Mouse (Mus musculus) ES-E14 (cell line): ENCODE results near the gene Myo10. TPM values are rescaled to one million over a fixed set of nuclear protein-coding genes. Genes with fewer than 3 reads are reported as not detected.

ENCODE experiments used
- DNase-seq: peaks from one replicate; pipeline ENCODE4 v3.0.0-alpha.2; 2013; ENCODE audit warnings: low read depth, low spot score
- H3K27ac ChIP-seq: 2 replicates; pipeline ENCODE4 v1.5.1; 2012; ENCODE audit warnings: low read depth, mild to moderate bottlenecking, low read length, moderate library complexity, mixed read lengths; ENCODE audit not compliant: poor library complexity, insufficient read depth, severe bottlenecking
- H3K36me3 ChIP-seq: 2 replicates; pipeline ENCODE4 v1.6.1; 2012; ENCODE audit warnings: mild to moderate bottlenecking, low read length, moderate library complexity, mixed read lengths; ENCODE audit not compliant: control insufficient read depth, poor library complexity, insufficient read depth, severe bottlenecking
- H3K4me1 ChIP-seq, 2 experiments: fragments of 150-350 bp in 1 of 2; sonication (generic) in 1 of 2; 2 replicates each; pipeline ENCODE4 v1.6.1; 2012; ENCODE audit warnings: low read length in 2 of 2, mild to moderate bottlenecking in 1 of 2, mixed read lengths in 1 of 2; ENCODE audit not compliant: control insufficient read depth in 2 of 2, insufficient read depth in 2 of 2, poor library complexity in 1 of 2
- H3K4me3 ChIP-seq, 2 experiments: fragments of 150-350 bp in 1 of 2; sonication (generic) in 1 of 2; 2 replicates each; pipeline ENCODE4 v1.5.1; 2012; ENCODE audit warnings: low read length in 2 of 2, low read depth in 1 of 2, mild to moderate bottlenecking in 1 of 2, mixed read lengths in 1 of 2; ENCODE audit not compliant: insufficient read depth in 1 of 2, poor library complexity in 1 of 2, severe bottlenecking in 1 of 2
- H3K9ac ChIP-seq: 2 replicates; pipeline ENCODE4 v1.6.1; 2012; ENCODE audit warnings: low read depth, mild to moderate bottlenecking, low read length, mixed read lengths; ENCODE audit not compliant: poor library complexity, insufficient read depth, severe bottlenecking
- H3K9me3 ChIP-seq: fragments of 150-350 bp; sonication (generic); 2 replicates; pipeline ENCODE4 v1.6.1; 2012; ENCODE audit warnings: low read depth, mild to moderate bottlenecking, low read length; ENCODE audit not compliant: control insufficient read depth, insufficient read depth
- CHD2 ChIP-seq: IDR thresholded peaks from 2 replicates; pipeline ENCODE4 v1.6.1; 2014; ENCODE audit warnings: mild to moderate bottlenecking, low read depth, low read length, inconsistent platforms
- HCFC1 ChIP-seq: IDR thresholded peaks from 2 replicates; pipeline ENCODE4 v1.6.1; 2012; ENCODE audit warnings: low read length, inconsistent platforms, borderline replicate concordance; ENCODE audit not compliant: insufficient read depth
- MAFK ChIP-seq: IDR thresholded peaks from 2 replicates; pipeline ENCODE4 v1.6.1; 2014; ENCODE audit warnings: mild to moderate bottlenecking, low read depth, low read length, inconsistent platforms; ENCODE audit not compliant: insufficient read depth
- ZC3H11A ChIP-seq: IDR thresholded peaks from 2 replicates; pipeline ENCODE4 v1.6.1; 2012; ENCODE audit warnings: low read depth, mild to moderate bottlenecking, inconsistent platforms, low read length, borderline replicate concordance
- ZNF384 ChIP-seq: IDR thresholded peaks from 2 replicates; pipeline ENCODE4 v1.6.1; 2012; ENCODE audit warnings: low read depth, low read length, inconsistent platforms
- in situ Hi-C, 2 experiments: fragments of 600-800 bp; cut with MboI; formaldehyde crosslinking; loops; one replicate each; pipeline ENCODE4 v1.15.1; 2025; ENCODE audit warnings: low sequenced_read_pairs in 2 of 2, inconsistent platforms in 1 of 2; ENCODE audit not compliant: unreplicated experiment in 2 of 2
- total RNA-seq: library from RNA; depleted of rRNA; stranded (reverse); fragments of 300-350 nt; gene quantifications from 2 replicates; pipeline ENCODE4 v1.2.3, GENCODE M21; 2012

Myo10 gene
- total RNA-seq, 1 experiment = 133 TPM

- no peak overlapping the region for H3K4me3 ChIP-seq
- no peak overlapping the region for H3K27ac ChIP-seq
- H3K4me1 ChIP-seq = peaks cover 5 to 26% of the 10 kb centered on the region in 2 experiments; a peak in 2 of 4 replicates
- TF ChIP-seq MAFK (no peak), ZC3H11A (no peak), HCFC1 (no peak), CHD2 (no peak)
- H3K9me3 ChIP-seq = no peaks in the 10 kb centered on the region
- DNase-seq = no peak
- in situ Hi-C loops = no loop called here
- H3K9ac ChIP-seq = no peak overlapping the region
- peaks cover 3% of the 10 kb centered on the region; the same call in 1 of the 2 replicates for H3K36me3 ChIP-seq
Observed at GRCm38 (mm10) chr15:25674099-25674931, 52.0 kb downstream of the Myo10 start.

- peaks cover 3% of the 10 kb centered on the region; the same call in 1 of the 2 replicates for H3K36me3 ChIP-seq
- H3K9me3 ChIP-seq = no peaks in the 10 kb centered on the region
- DNase-seq = no peak
- H3K9ac ChIP-seq = no peak overlapping the region
- TF ChIP-seq MAFK (no peak), ZNF384 (no peak), HCFC1 (no peak), ZC3H11A (no peak), CHD2 (no peak)
- H3K4me1 ChIP-seq = peaks cover 5 to 22% of the 10 kb centered on the region in 2 experiments; a peak in 2 of 4 replicates
- in situ Hi-C loops = no loop called here
- no peak overlapping the region for H3K4me3 ChIP-seq
- H3K27ac ChIP-seq = no peak overlapping the region
Observed at GRCm38 (mm10) chr15:25674932-25675250, 52.6 kb downstream of the Myo10 start.

DNA sequence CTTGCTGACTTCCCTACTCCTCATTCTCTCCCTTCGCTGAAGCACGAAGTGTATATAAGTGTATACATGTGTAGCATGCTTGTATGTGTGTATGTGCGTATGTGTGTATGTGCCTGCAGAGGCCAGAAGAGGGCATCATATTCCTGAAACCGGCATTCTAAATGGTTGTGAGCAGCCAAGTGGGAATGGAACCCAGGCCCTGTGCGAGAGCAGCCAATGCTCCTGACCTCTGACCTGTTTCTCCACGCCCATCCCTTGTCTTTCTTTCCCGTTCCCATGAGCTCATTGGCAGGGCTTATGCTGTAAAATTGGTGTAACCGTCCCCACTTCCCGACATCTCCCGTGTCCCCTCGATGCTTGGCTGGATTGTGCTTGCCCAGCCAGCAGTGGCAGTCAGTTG, 53.0 kb downstream of the Myo10 start:
- Histone ChIP-seq H3K36me3 (peaks cover 3% of the 10 kb centered on the region; the same call in 1 of the 2 replicates), H3K9me3 (no peaks in the 10 kb centered on the region), H3K4me3 (no peak overlapping the region), H3K4me1 (peaks cover 5 to 20% of the 10 kb centered on the region in 2 experiments; a peak in 2 of 4 replicates), H3K9ac (no peak overlapping the region), H3K27ac (no peak overlapping the region)
- in situ Hi-C loops = no loop called here
- no peak for DNase-seq
- no peak for TF ChIP-seq MAFK

DNA sequence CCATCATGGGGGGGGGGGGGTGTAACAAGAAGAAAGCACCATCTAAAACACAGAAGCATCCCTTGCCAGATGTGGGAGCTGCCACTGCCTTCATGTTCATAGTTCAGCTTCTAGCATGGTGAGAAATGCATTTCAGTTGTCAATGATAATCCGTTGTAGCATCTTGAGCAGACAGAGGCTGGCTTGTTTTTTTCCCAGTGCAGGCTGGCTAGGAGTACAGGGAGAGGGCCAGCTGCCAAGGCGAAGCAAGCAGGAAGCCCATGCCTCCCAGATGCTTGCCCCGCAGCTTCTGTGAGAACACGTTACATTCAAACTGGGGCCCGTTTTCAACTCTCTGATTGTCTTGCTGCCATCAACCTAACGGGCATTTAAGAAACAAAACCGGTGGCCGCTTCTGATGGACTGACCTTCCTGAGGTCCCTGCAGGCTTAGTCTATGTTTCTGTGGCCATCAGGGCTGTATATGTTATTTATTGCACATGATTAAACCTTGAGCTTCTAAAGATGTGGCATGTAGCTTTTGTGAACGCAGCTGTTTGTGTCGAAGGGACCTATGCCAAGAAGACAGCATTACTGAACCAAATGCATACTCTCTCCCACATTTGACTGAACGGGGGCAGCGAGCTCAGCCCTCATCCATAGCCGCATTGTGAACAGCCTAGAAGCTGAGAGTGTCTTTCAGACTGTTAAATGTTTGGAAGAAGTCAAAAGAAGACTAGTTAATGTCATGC, 53.9 kb downstream of the Myo10 start:
- peaks cover 5 to 19% of the 10 kb centered on the region in 2 experiments; a peak in 2 of 4 replicates for H3K4me1 ChIP-seq
- in situ Hi-C loops = no loop called here
- no peak for DNase-seq

More for the DNA sequence above, 53.9 kb downstream of the Myo10 start:
- TF ChIP-seq ZNF384 (no peak), HCFC1 (no peak), ZC3H11A (no peak), CHD2 (no peak), MAFK (no peak)
- Histone ChIP-seq H3K9ac (no peak overlapping the region), H3K4me3 (no peak overlapping the region), H3K36me3 (peaks cover 3% of the 10 kb centered on the region; the same call in 1 of the 2 replicates), H3K9me3 (no peaks in the 10 kb centered on the region), H3K27ac (no peak overlapping the region)
